Mouse (Mus musculus): ENCODE data around the gene Gm28891. TPM values are rescaled to one million over a fixed set of nuclear protein-coding genes. Genes with fewer than 3 reads are reported as not detected.
"Not testable (repeated sequence)": the region's sequence is repeated elsewhere in the genome, so short reads cannot be mapped to it uniquely, and the experiment has no call there.

The Gm28891 gene
- polyA plus RNA-seq (2016; fragmentation: Nextera tagmentation; extraction: Ambion mirVana) = not detected in 2 replicates

DNA sequence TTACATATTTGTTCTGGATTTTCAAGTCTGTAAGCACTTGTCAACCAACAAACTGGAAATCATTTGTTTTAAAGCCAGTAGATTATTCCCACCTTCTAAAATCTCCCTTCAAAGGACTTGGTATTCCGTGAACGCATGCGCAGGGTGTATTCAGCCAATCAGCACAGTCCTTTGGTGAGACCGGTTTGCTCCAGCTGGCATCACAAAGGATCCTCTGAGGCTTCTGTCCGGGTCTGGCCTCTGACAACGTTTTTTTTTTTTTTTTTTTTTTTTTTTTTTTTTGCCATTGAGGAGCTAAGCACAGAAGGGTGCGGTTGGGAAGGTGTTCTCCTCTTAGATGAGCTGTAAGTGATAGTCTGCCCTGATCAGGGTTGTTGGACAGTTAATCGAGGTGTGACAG is at the start of gene Gm28891:
TSS of gene Gm28891 (plus strand) at position 301 of the 400 bp plus-strand sequence.
- 95% methylated on average over 3 of the region's 8 CpGs for WGBS
- not testable (repeated sequence) for H3K9me3 ChIP-seq; DNase-seq (ENCODE audit: low spot score); H3K4me1 ChIP-seq; H3K36me3 ChIP-seq; H3K4me3 ChIP-seq; H3K27ac ChIP-seq; H3K27me3 ChIP-seq (ENCODE audit: insufficient read depth, poor library complexity, severe bottlenecking)
